Mouse (Mus musculus): ENCODE results near the gene Padi3. TPM values are rescaled to one million over a fixed set of nuclear protein-coding genes. Genes with fewer than 3 reads are reported as not detected.

The Padi3 gene
- polyA plus RNA-seq (2015; fragmentation: Illumina TruSeq; extraction: RNeasy Lipid Tissue Mini Kit (QIAGEN cat#74804); ENCODE audit: insufficient read depth, low replicate concordance) = 0.21 TPM

GRCm38 (mm10) chr4:140810458-140811260, at the start of gene Padi3:
Gene Padi3, minus strand, starts transcription at chr4:140810648.

GRCm38 (mm10) chr4:140845666-140846065, 35.2 kb upstream of the Padi3 start, which contains the start of gene Padi1:
Gene Padi1, minus strand, starts transcription at chr4:140845778.

GRCm38 (mm10) chr4:140774025-140774800, 36.2 kb downstream of the Padi3 start, which contains the start of gene Padi4:
Gene Padi4, minus strand, starts transcription at chr4:140774236.

GRCm38 (mm10) chr4:140742543-140742942, 67.9 kb downstream of the Padi3 start, which contains the start of gene Padi6:
Gene Padi6, minus strand, starts transcription at chr4:140742643.

Other genes with a start within 250 kb of the Padi3 start
- gene Arhgef10l, start 144.6 kb downstream of the Padi3 start, polyA plus RNA-seq (2015; fragmentation: Illumina TruSeq; extraction: RNeasy Lipid Tissue Mini Kit (QIAGEN cat#74804); ENCODE audit: insufficient read depth, low replicate concordance) = 1.9 TPM
- gene Rcc2, start 110.1 kb downstream of the Padi3 start, polyA plus RNA-seq (2015; fragmentation: Illumina TruSeq; extraction: RNeasy Lipid Tissue Mini Kit (QIAGEN cat#74804); ENCODE audit: insufficient read depth, low replicate concordance) = 36.2 TPM
- gene Padi6, start 68.0 kb downstream of the Padi3 start, polyA plus RNA-seq (2015; fragmentation: Illumina TruSeq; extraction: RNeasy Lipid Tissue Mini Kit (QIAGEN cat#74804); ENCODE audit: insufficient read depth, low replicate concordance) = not detected
- 3.8 TPM for gene Padi4, start 36.4 kb downstream of the Padi3 start, polyA plus RNA-seq (2015; fragmentation: Illumina TruSeq; extraction: RNeasy Lipid Tissue Mini Kit (QIAGEN cat#74804); ENCODE audit: insufficient read depth, low replicate concordance)
- 0.08 TPM for gene Padi1, start 35.1 kb upstream of the Padi3 start, polyA plus RNA-seq (2015; fragmentation: Illumina TruSeq; extraction: RNeasy Lipid Tissue Mini Kit (QIAGEN cat#74804); ENCODE audit: insufficient read depth, low replicate concordance)
- gene Padi2, start 95.7 kb upstream of the Padi3 start, polyA plus RNA-seq (2015; fragmentation: Illumina TruSeq; extraction: RNeasy Lipid Tissue Mini Kit (QIAGEN cat#74804); ENCODE audit: insufficient read depth, low replicate concordance) = 10.4 TPM
- 79.2 TPM for gene Sdhb, start 150.6 kb upstream of the Padi3 start, polyA plus RNA-seq (2015; fragmentation: Illumina TruSeq; extraction: RNeasy Lipid Tissue Mini Kit (QIAGEN cat#74804); ENCODE audit: insufficient read depth, low replicate concordance)
- 27.2 TPM for gene Atp13a2, start 176.2 kb upstream of the Padi3 start, polyA plus RNA-seq (2015; fragmentation: Illumina TruSeq; extraction: RNeasy Lipid Tissue Mini Kit (QIAGEN cat#74804); ENCODE audit: insufficient read depth, low replicate concordance)
- 0.58 TPM for gene Mfap2, start 199.8 kb upstream of the Padi3 start, polyA plus RNA-seq (2015; fragmentation: Illumina TruSeq; extraction: RNeasy Lipid Tissue Mini Kit (QIAGEN cat#74804); ENCODE audit: insufficient read depth, low replicate concordance)
- 4.0 TPM for gene Crocc, start 249.9 kb upstream of the Padi3 start, polyA plus RNA-seq (2015; fragmentation: Illumina TruSeq; extraction: RNeasy Lipid Tissue Mini Kit (QIAGEN cat#74804); ENCODE audit: insufficient read depth, low replicate concordance)

Measured in spleen, adult 10 weeks (tissue).